Mouse (Mus musculus) E14TG2a.4 (cell line): ENCODE data around the gene Zdhhc18.

ENCODE experiments used
- CTCF ChIP-seq: conservative IDR thresholded peaks from 2 replicates; pipeline ENCODE4 v1.5.1; 2014; ENCODE audit warnings: low read length
- NANOG ChIP-seq: IDR thresholded peaks from 2 replicates; pipeline ENCODE4 v1.6.1; 2014; ENCODE audit warnings: borderline replicate concordance, low read length, mixed read lengths
- POU5F1 ChIP-seq: IDR thresholded peaks from 2 replicates; pipeline ENCODE4 v1.6.1; 2014; ENCODE audit warnings: low read length, borderline replicate concordance

GRCm38 (mm10) chr4:133677266-133677665 is 27.3 kb upstream of the Zdhhc18 start:
- TF ChIP-seq CTCF (no peak), NANOG (no peak), POU5F1 (no peak)
